Mouse (Mus musculus) thymus, postnatal 36 days (tissue): ENCODE results near the gene Dhx15.

ENCODE experiments used
- DNase-seq, 2 experiments: peaks; one replicate each; pipeline ENCODE4 v3.0.0; 2022; ENCODE audit warnings: mixed read lengths in 2 of 2

Dhx15 gene

GRCm38 (mm10) chr5:52141936-52142335 lies 48.4 kb downstream of the Dhx15 start:
- DNase-seq = no peak

GRCm38 (mm10) chr5:52138819-52139218 lies 51.5 kb downstream of the Dhx15 start:
- DNase-seq = no peak

GRCm38 (mm10) chr5:52138134-52138533 lies 52.2 kb downstream of the Dhx15 start:
- no peak for DNase-seq

- DNase-seq = no peak
Measured at GRCm38 (mm10) chr5:52135460-52136141, 54.7 kb downstream of the Dhx15 start.

- no peak for DNase-seq
Measured at GRCm38 (mm10) chr5:52132840-52133239, 57.5 kb downstream of the Dhx15 start.

GRCm38 (mm10) chr5:52132092-52132491 lies 58.2 kb downstream of the Dhx15 start:
- DNase-seq = peak; percentile 41 to 51

GRCm38 (mm10) chr5:52131389-52131788 lies 58.9 kb downstream of the Dhx15 start:
- no peak for DNase-seq

GRCm38 (mm10) chr5:52130496-52130895 lies 59.8 kb downstream of the Dhx15 start:
- no peak for DNase-seq

- no peak for DNase-seq
Measured at GRCm38 (mm10) chr5:52126263-52126662, 64.1 kb downstream of the Dhx15 start.

GRCm38 (mm10) chr5:52125854-52126253 lies 64.5 kb downstream of the Dhx15 start:
- DNase-seq = no peak

- DNase-seq = no peak
Measured at GRCm38 (mm10) chr5:52122146-52122545, 68.2 kb downstream of the Dhx15 start.

- DNase-seq = no peak
Measured at GRCm38 (mm10) chr5:52119822-52120221, 70.5 kb downstream of the Dhx15 start.

GRCm38 (mm10) chr5:52119192-52119591 lies 71.1 kb downstream of the Dhx15 start:
- DNase-seq = no peak

- no peak for DNase-seq
Measured at GRCm38 (mm10) chr5:52117829-52118228, 72.5 kb downstream of the Dhx15 start.

GRCm38 (mm10) chr5:52116404-52116803 lies 73.9 kb downstream of the Dhx15 start:
- DNase-seq = no peak

- DNase-seq = peak; percentile 57 to 59
Measured at GRCm38 (mm10) chr5:52115821-52116317, 74.4 kb downstream of the Dhx15 start.

GRCm38 (mm10) chr5:52114751-52115451 lies 75.4 kb downstream of the Dhx15 start:
- DNase-seq = no peak

- DNase-seq = no peak
Measured at GRCm38 (mm10) chr5:52113851-52114731, 76.2 kb downstream of the Dhx15 start.

GRCm38 (mm10) chr5:52112953-52113841 lies 77.1 kb downstream of the Dhx15 start:
- DNase-seq = no peak

- no peak for DNase-seq
Measured at GRCm38 (mm10) chr5:52112191-52112760, 78.0 kb downstream of the Dhx15 start.

GRCm38 (mm10) chr5:52110808-52111663 lies 79.3 kb downstream of the Dhx15 start:
- no peak for DNase-seq
